Mouse (Mus musculus) splenic B cell, adult 2 months (primary cell): Measurements from ENCODE around the gene Zdhhc12.

Experiments
- DNase-seq: peaks from one replicate; pipeline ENCODE4 v3.0.0-alpha.2; 2011; ENCODE audit warnings: low read depth, low spot score
- H3K27me3 ChIP-seq: 2 replicates; pipeline ENCODE4 v1.6.1; 2012; ENCODE audit warnings: mild to moderate bottlenecking, low read length, moderate library complexity, mixed read lengths; ENCODE audit not compliant: control insufficient read depth, poor library complexity, insufficient read depth, severe bottlenecking
- H3K36me3 ChIP-seq: 2 replicates; pipeline ENCODE4 v1.6.1; 2012; ENCODE audit warnings: mild to moderate bottlenecking, low read length, moderate library complexity, mixed read lengths; ENCODE audit not compliant: control insufficient read depth, poor library complexity, insufficient read depth, severe bottlenecking

Gene Zdhhc12

GRCm38 (mm10) chr2:30080181-30080800, 13.2 kb downstream of the Zdhhc12 start:
- DNase-seq = no peak
- no peaks in the 10 kb centered on the region for H3K36me3 ChIP-seq
- H3K27me3 ChIP-seq = no peaks in the 10 kb centered on the region

- Histone ChIP-seq H3K27me3 (no peaks in the 10 kb centered on the region), H3K36me3 (no peaks in the 10 kb centered on the region)
- DNase-seq = no peak
These were observed 14.7 kb downstream of the Zdhhc12 start for GRCm38 (mm10) chr2:30078760-30079159.

GRCm38 (mm10) chr2:30078349-30078712, 15.1 kb downstream of the Zdhhc12 start:
- DNase-seq = no peak
- no peaks in the 10 kb centered on the region for H3K36me3 ChIP-seq
- no peaks in the 10 kb centered on the region for H3K27me3 ChIP-seq

- DNase-seq = peak; percentile 86
- Histone ChIP-seq H3K36me3 (no peaks in the 10 kb centered on the region), H3K27me3 (no peaks in the 10 kb centered on the region)
These were observed 15.7 kb downstream of the Zdhhc12 start, which contains the start of gene Pkn3 for GRCm38 (mm10) chr2:30077502-30078348. Pkn3 (plus strand) TSS chr2:30077684.

- DNase-seq = no peak
- no peaks in the 10 kb centered on the region for H3K27me3 ChIP-seq
- 0 out of 2 replicates have a peak, but pooled peaks cover under 1% of the 10 kb centered on the region for H3K36me3 ChIP-seq
These were observed 16.5 kb downstream of the Zdhhc12 start for GRCm38 (mm10) chr2:30076959-30077358.

GRCm38 (mm10) chr2:30076439-30076838, 17.0 kb downstream of the Zdhhc12 start:
- no peaks in the 10 kb centered on the region for H3K27me3 ChIP-seq
- 0 out of 2 replicates have a peak, but pooled peaks cover 2% of the 10 kb centered on the region for H3K36me3 ChIP-seq
- DNase-seq = no peak

GRCm38 (mm10) chr2:30075625-30076024, 17.8 kb downstream of the Zdhhc12 start:
- no peaks in the 10 kb centered on the region for H3K27me3 ChIP-seq
- no peak for DNase-seq
- H3K36me3 ChIP-seq = peaks cover 3% of the 10 kb centered on the region; the same call in 1 of the 2 replicates

- H3K27me3 ChIP-seq = no peaks in the 10 kb centered on the region
- H3K36me3 ChIP-seq = peaks cover 12% of the 10 kb centered on the region
- no peak for DNase-seq
These were observed 20.2 kb downstream of the Zdhhc12 start for GRCm38 (mm10) chr2:30073285-30073684.

GRCm38 (mm10) chr2:30072875-30073274, 20.6 kb downstream of the Zdhhc12 start:
- Histone ChIP-seq H3K27me3 (no peaks in the 10 kb centered on the region), H3K36me3 (peaks cover 12% of the 10 kb centered on the region)
- no peak for DNase-seq

- DNase-seq = no peak
- peaks cover 12% of the 10 kb centered on the region for H3K36me3 ChIP-seq
- no peaks in the 10 kb centered on the region for H3K27me3 ChIP-seq
These were observed 25.5 kb downstream of the Zdhhc12 start for GRCm38 (mm10) chr2:30067962-30068361.

- Histone ChIP-seq H3K27me3 (no peaks in the 10 kb centered on the region), H3K36me3 (peaks cover 12% of the 10 kb centered on the region)
- peak; percentile 61 for DNase-seq
These were observed 26.2 kb downstream of the Zdhhc12 start for GRCm38 (mm10) chr2:30067031-30067888.

- H3K36me3 ChIP-seq = peaks cover 9% of the 10 kb centered on the region
- H3K27me3 ChIP-seq = no peaks in the 10 kb centered on the region
- DNase-seq = peak; percentile 96
These were observed 27.2 kb downstream of the Zdhhc12 start for GRCm38 (mm10) chr2:30066046-30066901.

GRCm38 (mm10) chr2:30064298-30064697, 29.1 kb downstream of the Zdhhc12 start:
- no peak for DNase-seq
- peaks cover 4% of the 10 kb centered on the region; the same call in 1 of the 2 replicates for H3K36me3 ChIP-seq
- no peaks in the 10 kb centered on the region for H3K27me3 ChIP-seq

- 0 out of 2 replicates have a peak, but pooled peaks cover 2% of the 10 kb centered on the region for H3K36me3 ChIP-seq
- H3K27me3 ChIP-seq = no peaks in the 10 kb centered on the region
- DNase-seq = no peak
These were observed 29.7 kb downstream of the Zdhhc12 start for GRCm38 (mm10) chr2:30063791-30064190.
